ENCODE assay signal across 17 mouse cellular contexts in genomic region chr19:36450997-36451608, GRCm38 (mm10).
A peak's percentile ranks its signal among the peaks of the same experiment; 100 is the strongest.
DNase-seq lines count a peak whose midpoint lies in the region; ATAC-seq and TF ChIP-seq lines count a peak whose summit lies in the region.
"Had no signal": no experiment of that assay in that cellular context is flagged by ENCODE, and none has a peak within 500 bp of the region (broad histone marks: within the 10 kb centered on the region; RNA-seq: fewer than 3 reads in every experiment).

No protein-coding gene starts in this region.

- no peaks in the 10 kb centered on the region for H3K27me3 ChIP-seq in stomach, embryonic 15.5 days (replicated peaks)
- no peaks in the 10 kb centered on the region for H3K27me3 ChIP-seq in stomach, postnatal 0 days (ENCODE audit: control insufficient read depth, insufficient read depth, low read length)
- H3K27me3 ChIP-seq in liver, embryonic 14.5 days (ENCODE audit: control insufficient read depth, insufficient read depth, low read length): no peaks in the 10 kb centered on the region
- no peaks in the 10 kb centered on the region for H3K27me3 ChIP-seq in forebrain, embryonic 13.5 days
- no peaks in the 10 kb centered on the region for H3K27me3 ChIP-seq in hindbrain, postnatal 0 days (ENCODE audit: insufficient read depth, low read length)
- H3K27me3 ChIP-seq: neural tube, embryonic 15.5 days had no signal

- no peak overlapping the region for H3K9ac ChIP-seq in stomach, embryonic 15.5 days
- no peak overlapping the region for H3K9ac ChIP-seq in stomach, postnatal 0 days (ENCODE audit: low read length)
- H3K9ac ChIP-seq in liver, embryonic 14.5 days (replicated peaks): no peak overlapping the region; the same call in 1 of the 2 replicates
- no peak overlapping the region for H3K9ac ChIP-seq in forebrain, embryonic 13.5 days
- no peak overlapping the region for H3K9ac ChIP-seq in hindbrain, postnatal 0 days (replicated peaks; ENCODE audit: low read length)
- H3K9ac ChIP-seq: hindbrain, embryonic 14.5 days; neural tube, embryonic 15.5 days had no signal

- TF ChIP-seq EP300 in stomach, postnatal 0 days (optimal IDR thresholded peaks at IDR 0.05): no peak
- TF ChIP-seq EP300 in liver, embryonic 14.5 days (IDR thresholded peaks at IDR 0.05; ENCODE audit: low read depth): peak; percentile 85

- no peaks in the 10 kb centered on the region for H3K4me1 ChIP-seq in stomach, embryonic 15.5 days
- H3K4me1 ChIP-seq in stomach, postnatal 0 days (replicated peaks; ENCODE audit: control insufficient read depth, insufficient read depth): no peaks in the 10 kb centered on the region
- H3K4me1 ChIP-seq in liver, embryonic 14.5 days (replicated peaks; ENCODE audit: control insufficient read depth in 2 of 2, insufficient read depth in 2 of 2, low read length in 1 of 2): peaks cover 28 to 30% of the 10 kb centered on the region in 2 experiments
- no peaks in the 10 kb centered on the region for H3K4me1 ChIP-seq in forebrain, embryonic 13.5 days
- H3K4me1 ChIP-seq in hindbrain, postnatal 0 days (ENCODE audit: insufficient read depth, low read length): no peaks in the 10 kb centered on the region
- H3K4me1 ChIP-seq: embryonic facial prominence, embryonic 10.5 days; forebrain, embryonic 10.5 days; neural tube, embryonic 15.5 days had no signal

- no peak overlapping the region for H3K4me2 ChIP-seq in stomach, embryonic 15.5 days
- no peak overlapping the region for H3K4me2 ChIP-seq in stomach, postnatal 0 days (replicated peaks; ENCODE audit: low read depth)
- H3K4me2 ChIP-seq in liver, embryonic 14.5 days (ENCODE audit: low read depth): peak overlapping the region; percentile 48
- H3K4me2 ChIP-seq in forebrain, embryonic 13.5 days: no peak overlapping the region
- no peak overlapping the region for H3K4me2 ChIP-seq in hindbrain, postnatal 0 days (ENCODE audit: low read depth, low read length)
- H3K4me2 ChIP-seq: hindbrain, embryonic 14.5 days; neural tube, embryonic 15.5 days had no signal

- WGBS in stomach, embryonic 15.5 days: 79% methylated on average over 3 of the region's 3 CpGs
- 70% methylated on average over 3 of the region's 3 CpGs for WGBS in stomach, postnatal 0 days
- 16% methylated on average over 3 of the region's 3 CpGs for WGBS in liver, embryonic 14.5 days (ENCODE audit: insufficient replicate concordance)
- WGBS in forebrain, embryonic 13.5 days: 92% methylated on average over 3 of the region's 3 CpGs
- 85% methylated on average over 3 of the region's 3 CpGs for WGBS in hindbrain, postnatal 0 days

- no peak overlapping the region for H3K4me3 ChIP-seq in stomach, embryonic 15.5 days (replicated peaks)
- no peak overlapping the region for H3K4me3 ChIP-seq in stomach, postnatal 0 days (ENCODE audit: low read depth, low read length)
- H3K4me3 ChIP-seq in liver, embryonic 14.5 days (ENCODE audit: insufficient read depth in 1 of 2, low read depth in 2 of 2, low read length in 2 of 2): no peak overlapping the region
- H3K4me3 ChIP-seq in forebrain, embryonic 13.5 days: no peak overlapping the region
- H3K4me3 ChIP-seq in hindbrain, postnatal 0 days (ENCODE audit: low read length): no peak overlapping the region
- H3K4me3 ChIP-seq: embryonic facial prominence, embryonic 10.5 days; forebrain, embryonic 10.5 days; neural tube, embryonic 15.5 days had no signal

- DNase-seq in stomach, postnatal 0 days (ENCODE audit: low spot score): no peak
- DNase-seq in c-Kit-positive CD71-positive TER-119-negative erythroid progenitor cells, embryonic 14.5 days (ENCODE audit: low read depth): peak; percentile 41
- DNase-seq in liver, embryonic 14.5 days (ENCODE audit: low read depth in 3 of 3, low spot score in 3 of 3): peak; percentile 77 to 80 (median 79)
- DNase-seq in hindbrain, postnatal 0 days (ENCODE audit: low spot score): no peak
- DNase-seq in natural killer cell, adult 2 months (ENCODE audit: low spot score in 2 of 2): no peak
- DNase-seq: adrenal gland, postnatal 25 days; cerebellum, adult 18-20 months; kidney, adult 8-10 months; lung, postnatal 36 days; retina, postnatal 1 day; thymus, adult 18-20 months had no signal

- H3K27ac ChIP-seq in stomach, embryonic 15.5 days: no peak overlapping the region
- H3K27ac ChIP-seq in stomach, postnatal 0 days (replicated peaks): no peak overlapping the region
- H3K27ac ChIP-seq in liver, embryonic 14.5 days: peak overlapping the region; percentile 91
- H3K27ac ChIP-seq in forebrain, embryonic 13.5 days: no peak overlapping the region
- H3K27ac ChIP-seq in hindbrain, postnatal 0 days: no peak overlapping the region
- H3K27ac ChIP-seq: embryonic facial prominence, embryonic 10.5 days; forebrain, embryonic 10.5 days; hindbrain, embryonic 14.5 days; neural tube, embryonic 15.5 days had no signal

- no peaks in the 10 kb centered on the region for H3K9me3 ChIP-seq in stomach, embryonic 15.5 days
- no peaks in the 10 kb centered on the region for H3K9me3 ChIP-seq in stomach, postnatal 0 days (ENCODE audit: control insufficient read depth, low read length)
- H3K9me3 ChIP-seq in liver, embryonic 14.5 days (ENCODE audit: control insufficient read depth, low read length): no peaks in the 10 kb centered on the region
- H3K9me3 ChIP-seq in forebrain, embryonic 13.5 days (replicated peaks): no peaks in the 10 kb centered on the region
- H3K9me3 ChIP-seq in hindbrain, postnatal 0 days (ENCODE audit: low read length): no peaks in the 10 kb centered on the region
- H3K9me3 ChIP-seq: embryonic facial prominence, embryonic 10.5 days; forebrain, embryonic 10.5 days; neural tube, embryonic 15.5 days had no signal

- no peaks in the 10 kb centered on the region for H3K36me3 ChIP-seq in stomach, embryonic 15.5 days
- no peaks in the 10 kb centered on the region for H3K36me3 ChIP-seq in stomach, postnatal 0 days (ENCODE audit: control insufficient read depth, insufficient read depth, low read length)
- peaks cover 7% of the 10 kb centered on the region for H3K36me3 ChIP-seq in liver, embryonic 14.5 days (replicated peaks; ENCODE audit: control insufficient read depth, insufficient read depth, low read depth)
- peaks cover 3% of the 10 kb centered on the region; the same call in 1 of the 2 replicates for H3K36me3 ChIP-seq in forebrain, embryonic 13.5 days (ENCODE audit: poor library complexity, severe bottlenecking)
- no peaks in the 10 kb centered on the region for H3K36me3 ChIP-seq in hindbrain, postnatal 0 days (ENCODE audit: insufficient read depth, low read length)
- H3K36me3 ChIP-seq: embryonic facial prominence, embryonic 10.5 days; forebrain, embryonic 10.5 days; neural tube, embryonic 15.5 days had no signal

- TF ChIP-seq CTCF in stomach, postnatal 0 days (IDR thresholded peaks at IDR 0.05; ENCODE audit: low read depth): no peak
- TF ChIP-seq CTCF in liver, embryonic 14.5 days (IDR thresholded peaks at IDR 0.05; ENCODE audit: low read depth): no peak
- TF ChIP-seq CTCF in hindbrain, postnatal 0 days (IDR thresholded peaks at IDR 0.05; ENCODE audit: low read depth): no peak

- peak; percentile 84 for ATAC-seq in stomach, embryonic 15.5 days (ENCODE audit: insufficient read depth, low FRiP score, low read depth)
- ATAC-seq in stomach, postnatal 0 days (ENCODE audit: low FRiP score, low TSS enrichment): no peak
- ATAC-seq in liver, embryonic 14.5 days (ENCODE audit: insufficient read depth): peak; percentile 96
- ATAC-seq in forebrain, embryonic 13.5 days: no peak
- no peak for ATAC-seq in hindbrain, postnatal 0 days

Comparison
In these comparisons a context has a peak if more than half of its experiments do, and no peak if none do; other contexts are left out.
1. ATAC-seq: peak in stomach, embryonic 15.5 days (single experiment) and liver, embryonic 14.5 days (single experiment); none in stomach, postnatal 0 days (single experiment), forebrain, embryonic 13.5 days (single experiment) and hindbrain, postnatal 0 days (single experiment).
2. DNase-seq: peak in c-Kit-positive CD71-positive TER-119-negative erythroid progenitor cells, embryonic 14.5 days (single experiment) and liver, embryonic 14.5 days (3 of 3); none in stomach, postnatal 0 days (single experiment), hindbrain, postnatal 0 days (single experiment) and natural killer cell, adult 2 months (0 of 2).